Mouse (Mus musculus) heart, postnatal 25 days (tissue): ENCODE measurements at regions not wholly inside any gene's neighbourhood (a gene's known extent, or its start where the extent isn't known, plus 50 kb on each side); places are given as distances from the start of the nearest gene placed in this dataset.

Experiments used
- DNase-seq: peaks from one replicate; pipeline ENCODE4 v3.0.0; 2022; ENCODE audit warnings: low spot score
- intact Hi-C: fragments of 180-260 bp; cut with DNase I; formaldehyde crosslinking; loops from one replicate; pipeline ENCODE4 v1.15.1; 2025

DNA sequence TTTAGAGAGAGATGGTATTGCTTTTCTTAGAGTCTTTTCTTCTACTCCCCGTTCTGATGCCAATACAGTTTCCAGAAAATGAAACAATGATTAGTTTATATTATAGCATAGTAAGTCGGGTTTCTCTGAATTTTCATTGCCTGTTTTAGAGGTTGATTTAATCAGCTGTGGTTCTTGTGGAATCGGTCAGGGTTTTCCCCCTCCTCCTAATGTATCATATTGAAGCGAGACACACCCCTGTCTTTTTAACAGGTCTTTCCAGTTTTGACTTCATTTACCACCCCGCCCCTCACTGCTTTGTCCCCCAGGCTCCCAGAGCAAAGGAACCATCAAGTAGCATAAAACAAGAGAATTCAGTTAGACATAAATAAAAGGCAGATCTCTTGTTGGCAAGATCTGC is 315.1 kb upstream of the Adgrl2 start:
- intact Hi-C loops: no loop called here
- no peak for DNase-seq

GRCm38 (mm10) chr3:149305011-149305413 is 314.7 kb upstream of the Adgrl2 start:
- no peak for DNase-seq
- intact Hi-C loops: no loop called here

DNA sequence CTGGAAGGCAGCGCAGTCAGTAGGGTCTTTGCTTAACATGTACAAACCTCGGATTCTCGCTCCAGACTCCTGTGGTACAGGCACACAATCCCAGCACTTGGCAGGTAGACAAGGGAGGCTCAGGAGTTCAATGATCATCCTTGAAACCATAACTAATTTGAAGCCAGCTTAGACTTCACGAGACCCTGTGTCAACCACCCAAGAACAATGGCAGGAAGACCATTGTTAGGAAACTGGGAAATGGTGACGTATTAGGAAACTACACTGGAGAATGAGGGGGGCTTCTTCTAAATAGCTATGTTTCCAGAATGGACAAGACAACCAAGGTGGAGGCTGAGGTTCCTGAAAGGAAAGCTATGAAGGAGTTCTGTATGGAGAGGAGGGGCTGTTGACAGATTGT is 313.1 kb upstream of the Adgrl2 start:
- intact Hi-C loops: no loop called here
- no peak for DNase-seq

DNA sequence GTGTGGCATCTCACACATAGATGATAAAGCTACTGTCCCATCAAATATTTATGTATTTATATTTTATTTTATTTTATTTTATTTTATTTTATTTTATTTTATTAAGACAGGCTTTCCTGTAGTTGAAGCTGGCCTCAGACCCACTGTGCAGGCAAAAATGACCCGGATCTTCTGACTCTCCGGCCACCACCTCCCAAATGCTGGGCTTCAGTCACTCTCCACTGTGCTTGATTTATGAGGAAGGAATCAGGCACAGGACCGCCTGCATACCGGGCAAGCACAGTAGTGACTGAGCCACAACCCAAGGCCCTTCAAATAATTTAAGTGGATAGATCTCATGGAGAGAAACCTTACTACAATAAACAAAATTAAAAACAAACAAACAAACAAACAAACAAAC is 309.6 kb upstream of the Adgrl2 start:
- intact Hi-C loops: no loop called here
- DNase-seq: no peak

- intact Hi-C loops: no loop called here
- no peak for DNase-seq
Observed at GRCm38 (mm10) chr3:149296419-149296962, 306.1 kb upstream of the Adgrl2 start.

GRCm38 (mm10) chr3:149295942-149296341 is 305.6 kb upstream of the Adgrl2 start:
- intact Hi-C loops: no loop called here
- no peak for DNase-seq

DNA sequence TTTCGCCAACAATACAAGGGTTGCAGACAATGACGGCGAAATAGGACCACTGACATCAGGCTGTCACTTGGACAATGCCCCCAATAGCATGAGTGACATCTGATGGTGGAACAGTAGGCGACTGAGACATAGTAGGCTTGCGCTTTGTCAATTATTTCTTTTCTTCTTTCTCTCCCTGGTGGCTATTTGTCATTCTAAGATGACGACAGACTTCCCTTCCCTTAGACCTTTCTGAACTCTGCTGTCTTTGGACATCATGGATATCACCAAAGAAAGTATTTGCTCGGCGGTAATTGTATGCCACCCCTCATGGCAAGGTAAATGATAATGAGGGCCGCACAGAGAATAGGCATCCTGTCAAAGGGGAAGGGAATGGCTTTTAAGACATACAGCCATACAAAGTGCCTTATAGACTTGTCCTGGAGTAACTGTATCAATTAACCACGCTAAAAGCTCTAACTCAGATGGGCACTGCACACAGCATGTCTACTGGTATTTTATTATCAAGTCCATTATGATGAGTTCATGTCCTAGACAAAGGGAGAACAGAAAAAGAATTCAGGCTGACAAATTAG is 305.0 kb upstream of the Adgrl2 start:
- DNase-seq: no peak
- intact Hi-C loops: no loop called here

DNA sequence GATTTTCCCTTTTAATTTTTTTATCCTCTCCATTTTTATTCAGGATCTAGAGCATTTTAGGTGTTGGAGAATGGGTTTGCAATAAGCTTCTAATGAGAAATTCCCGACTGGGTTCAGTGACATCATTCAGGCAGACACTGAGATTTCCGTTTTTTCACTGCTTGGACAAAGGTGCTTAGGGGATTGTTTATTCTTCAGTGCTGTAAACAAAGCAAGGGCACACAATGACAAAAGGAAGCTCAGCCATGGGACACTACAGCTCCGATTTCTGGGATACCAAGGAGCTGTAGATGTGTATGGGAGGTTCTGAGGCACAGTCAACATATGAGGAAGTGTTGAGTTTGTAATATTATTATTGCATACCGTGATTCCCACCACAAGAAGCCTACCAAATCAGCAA is 304.1 kb upstream of the Adgrl2 start:
- intact Hi-C loops: no loop called here
- DNase-seq: no peak

DNA sequence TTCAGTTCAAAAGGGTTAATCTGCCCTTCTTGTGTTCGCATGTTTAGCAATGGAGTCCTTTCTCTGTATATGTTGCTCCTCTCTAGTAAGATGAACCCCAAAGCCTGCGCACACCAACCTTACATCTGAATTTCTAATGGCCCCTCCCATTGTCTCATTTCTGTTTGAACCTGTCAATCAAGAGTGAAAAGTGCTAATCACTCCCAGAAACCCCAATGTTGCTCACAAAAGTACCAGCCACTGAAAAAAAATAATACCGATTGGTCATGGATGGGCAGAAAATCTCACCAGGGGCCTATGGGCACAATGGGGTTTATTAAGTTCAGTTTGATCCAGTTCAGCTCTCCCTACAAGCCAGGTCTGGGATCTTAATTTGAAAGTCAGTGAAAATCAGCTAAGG is 302.1 kb upstream of the Adgrl2 start:
- intact Hi-C loops: no loop called here
- DNase-seq: no peak

GRCm38 (mm10) chr3:149291473-149291872 is 301.1 kb upstream of the Adgrl2 start:
- intact Hi-C loops: no loop called here
- DNase-seq: no peak

DNA sequence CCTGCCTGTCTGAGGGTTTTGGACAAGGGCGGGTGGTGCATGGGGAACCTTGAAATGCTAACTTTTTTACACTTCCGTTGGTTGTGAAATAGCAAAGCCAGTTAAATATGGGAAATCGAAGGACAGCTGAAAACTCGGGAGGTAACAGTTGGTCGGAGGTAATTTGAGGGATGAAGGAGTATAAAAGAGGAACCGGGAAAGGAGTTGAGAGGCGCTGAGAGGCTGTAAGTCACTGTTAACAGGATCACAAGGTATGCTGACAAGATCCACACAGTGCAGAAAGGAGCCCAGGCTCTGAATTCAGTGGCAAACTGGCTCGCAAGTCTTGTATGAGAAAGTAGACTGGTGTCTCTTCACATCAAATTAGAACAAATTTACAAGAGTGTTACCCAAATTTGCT is 299.9 kb upstream of the Adgrl2 start:
- no peak for DNase-seq
- intact Hi-C loops: no loop called here

- intact Hi-C loops: no loop called here
- no peak for DNase-seq
Observed at GRCm38 (mm10) chr3:149287080-149287479, 296.7 kb upstream of the Adgrl2 start.

DNA sequence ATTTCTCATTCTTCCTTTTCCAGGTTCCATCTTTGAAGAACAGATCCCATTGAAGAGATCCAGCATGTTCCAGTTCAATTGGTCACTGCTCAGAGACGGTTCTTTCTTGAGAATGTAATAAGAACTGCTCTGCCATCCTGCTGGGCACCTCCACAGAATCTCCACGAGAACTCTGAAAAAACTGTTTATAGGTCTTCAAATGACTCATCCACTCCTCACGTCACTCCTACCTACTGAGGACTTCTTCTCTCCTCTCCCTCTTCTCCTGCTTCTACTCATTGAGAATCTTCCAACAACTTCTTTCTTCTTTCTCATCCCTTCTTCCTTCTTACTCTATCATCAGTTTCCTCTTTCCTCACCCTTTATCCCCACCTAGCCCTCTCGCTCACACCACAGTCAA is 294.6 kb upstream of the Adgrl2 start:
- intact Hi-C loops: no loop called here
- no peak for DNase-seq

DNA sequence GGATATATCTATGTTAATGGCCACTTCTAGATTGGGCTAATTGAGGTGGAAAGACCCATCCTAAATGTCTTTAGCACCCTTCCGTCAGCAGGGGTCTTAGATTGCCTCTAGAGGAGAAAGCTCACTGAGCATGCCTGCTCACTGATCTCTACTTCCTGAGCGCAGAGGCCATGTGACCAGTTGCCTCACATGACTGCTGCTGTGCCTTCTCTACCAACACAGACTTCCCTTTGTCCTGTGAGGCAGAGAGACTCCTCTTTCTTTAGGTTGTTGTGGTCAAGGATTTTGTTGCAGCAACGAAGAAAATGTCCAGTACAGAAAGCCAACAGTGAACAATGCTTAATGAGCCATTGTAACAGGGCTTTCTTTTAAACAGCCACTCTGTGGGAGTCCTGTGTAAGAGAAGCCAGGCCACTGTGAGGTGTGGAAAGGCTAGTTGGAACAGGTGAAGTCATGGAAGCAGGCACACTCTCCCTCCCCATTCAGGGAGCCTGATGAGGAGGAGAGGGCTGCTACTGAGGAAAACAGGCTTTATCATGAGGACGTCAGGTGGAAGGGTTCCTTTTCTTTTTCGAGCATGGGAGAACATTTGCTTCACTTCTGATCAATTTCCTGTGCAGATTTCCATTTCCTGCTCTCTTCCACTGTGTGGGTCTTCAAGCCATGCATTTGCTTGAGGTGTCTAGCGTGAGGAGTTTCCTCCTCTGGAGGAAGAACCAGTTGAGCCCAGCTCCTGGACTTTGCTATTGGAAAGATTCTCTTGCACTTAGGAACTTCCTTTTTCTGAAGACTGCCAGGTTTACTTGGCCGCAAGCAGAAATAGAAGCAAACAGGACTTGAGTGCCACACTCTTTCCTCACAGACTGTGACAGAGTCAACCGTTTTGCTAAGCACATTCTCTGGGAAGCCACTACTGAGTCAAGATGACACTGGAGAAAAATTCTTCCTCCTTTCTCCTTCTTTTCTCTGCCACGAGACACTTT is 290.7 kb upstream of the Adgrl2 start:
- DNase-seq: no peak
- intact Hi-C loops: no loop called here

- no peak for DNase-seq
- intact Hi-C loops: no loop called here
Observed at GRCm38 (mm10) chr3:149279338-149279737, 289.0 kb upstream of the Adgrl2 start.

- intact Hi-C loops: no loop called here
- DNase-seq: no peak
Observed at GRCm38 (mm10) chr3:149277812-149278211, 287.5 kb upstream of the Adgrl2 start.

- intact Hi-C loops: no loop called here
- no peak for DNase-seq
Observed at GRCm38 (mm10) chr3:149275478-149276132, 285.2 kb upstream of the Adgrl2 start.

- no peak for DNase-seq
- intact Hi-C loops: no loop called here
Observed at GRCm38 (mm10) chr3:149274987-149275386, 284.6 kb upstream of the Adgrl2 start.

GRCm38 (mm10) chr3:149273993-149274692 is 283.8 kb upstream of the Adgrl2 start:
- intact Hi-C loops: no loop called here
- DNase-seq: no peak

DNA sequence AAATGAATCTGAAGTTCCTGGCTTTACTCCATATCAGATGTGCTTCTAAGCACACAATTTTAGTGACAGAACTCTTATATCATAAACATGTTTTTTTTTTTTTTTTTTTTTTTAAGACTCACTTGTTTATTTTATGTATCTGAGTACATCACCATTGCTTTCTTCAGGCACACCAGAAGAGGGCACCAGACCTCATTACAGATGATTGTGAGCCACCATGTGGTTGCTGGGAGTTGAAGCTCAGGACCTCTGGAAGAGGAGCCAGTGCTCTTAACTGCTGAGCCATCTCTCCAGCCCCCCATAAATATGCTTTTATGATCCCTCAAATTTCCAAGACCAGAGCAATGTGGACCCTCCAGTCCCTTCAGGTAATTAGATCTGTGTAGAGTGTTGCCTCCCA is 280.1 kb upstream of the Adgrl2 start:
- intact Hi-C loops: no loop called here

More for the DNA sequence above, 280.1 kb upstream of the Adgrl2 start:
- DNase-seq: no peak
